Mouse (Mus musculus): Measurements from ENCODE around the gene Snx15. TPM values are rescaled to one million over a fixed set of nuclear protein-coding genes. Genes with fewer than 3 reads are reported as not detected.
"Not testable (repeated sequence)": the region's sequence is repeated elsewhere in the genome, so short reads cannot be mapped to it uniquely, and the experiment has no call there.

The Snx15 gene
- polyA plus RNA-seq (2012; rRNA removed) = 63.5 and 65.2 TPM in 2 replicates

- peak; percentile 95 to 97 for DNase-seq (ENCODE audit: extremely low spot score in 1 of 2, low spot score in 1 of 2)
Observed at GRCm38 (mm10) chr19:6127760-6128341, at the start of gene Snx15. Gene Snx15 (minus strand): TSS chr19:6128304.

GRCm38 (mm10) chr19:6174771-6175170 lies 46.7 kb upstream of the Snx15 start:
- DNase-seq (ENCODE audit: extremely low spot score in 1 of 2, low spot score in 1 of 2) = no peak

- DNase-seq (ENCODE audit: extremely low spot score in 1 of 2, low spot score in 1 of 2) = no peak
Observed at GRCm38 (mm10) chr19:6171215-6171614, 43.1 kb upstream of the Snx15 start.

GRCm38 (mm10) chr19:6166750-6167149 lies 38.6 kb upstream of the Snx15 start:
- DNase-seq (ENCODE audit: extremely low spot score in 1 of 2, low spot score in 1 of 2) = no peak

GRCm38 (mm10) chr19:6163872-6164547 lies 35.9 kb upstream of the Snx15 start:
- no peak for DNase-seq (ENCODE audit: extremely low spot score in 1 of 2, low spot score in 1 of 2)

GRCm38 (mm10) chr19:6157220-6157619 lies 29.1 kb upstream of the Snx15 start:
- no peak for DNase-seq (ENCODE audit: extremely low spot score in 1 of 2, low spot score in 1 of 2)

GRCm38 (mm10) chr19:6156372-6156771 lies 28.3 kb upstream of the Snx15 start:
- no peak for DNase-seq (ENCODE audit: extremely low spot score in 1 of 2, low spot score in 1 of 2)

- DNase-seq (ENCODE audit: extremely low spot score in 1 of 2, low spot score in 1 of 2) = no peak
Observed at GRCm38 (mm10) chr19:6155174-6155573, 27.1 kb upstream of the Snx15 start.

GRCm38 (mm10) chr19:6144842-6145241 lies 16.7 kb upstream of the Snx15 start:
- no peak for DNase-seq (ENCODE audit: extremely low spot score in 1 of 2, low spot score in 1 of 2)

GRCm38 (mm10) chr19:6141394-6141749 lies 13.3 kb upstream of the Snx15 start, which contains the start of gene Arl2:
Gene Arl2 (minus strand): TSS chr19:6141548.
- DNase-seq (ENCODE audit: extremely low spot score in 1 of 2, low spot score in 1 of 2) = peak; percentile 74 to 90

GRCm38 (mm10) chr19:6140678-6141393 lies 12.7 kb upstream of the Snx15 start, which contains the start of gene Batf2:
Gene Batf2 (plus strand): TSS chr19:6140983.
- DNase-seq (ENCODE audit: extremely low spot score in 1 of 2, low spot score in 1 of 2) = peak; percentile 77 to 93

- DNase-seq (ENCODE audit: extremely low spot score in 1 of 2, low spot score in 1 of 2) = no peak
Observed at GRCm38 (mm10) chr19:6140374-6140677, 12.2 kb upstream of the Snx15 start.

- no peak for DNase-seq (ENCODE audit: extremely low spot score in 1 of 2, low spot score in 1 of 2)
Observed at GRCm38 (mm10) chr19:6139701-6140100, 11.6 kb upstream of the Snx15 start.

GRCm38 (mm10) chr19:6136397-6136796 lies 8.3 kb upstream of the Snx15 start:
- DNase-seq (ENCODE audit: extremely low spot score in 1 of 2, low spot score in 1 of 2) = no peak

GRCm38 (mm10) chr19:6133197-6133596 lies 5.1 kb upstream of the Snx15 start:
- not testable (repeated sequence) for DNase-seq (ENCODE audit: extremely low spot score in 1 of 2, low spot score in 1 of 2)

- DNase-seq (ENCODE audit: extremely low spot score in 1 of 2, low spot score in 1 of 2) = no peak
Observed at GRCm38 (mm10) chr19:6132171-6132827, 4.2 kb upstream of the Snx15 start.

GRCm38 (mm10) chr19:6130414-6131128 lies 2.5 kb upstream of the Snx15 start:
- DNase-seq (ENCODE audit: extremely low spot score in 1 of 2, low spot score in 1 of 2) = not testable (repeated sequence)

GRCm38 (mm10) chr19:6126789-6127580 lies 1.1 kb downstream of the Snx15 start:
- no peak for DNase-seq (ENCODE audit: extremely low spot score in 1 of 2, low spot score in 1 of 2)

GRCm38 (mm10) chr19:6126289-6126688 lies 1.8 kb downstream of the Snx15 start:
- DNase-seq (ENCODE audit: extremely low spot score in 1 of 2, low spot score in 1 of 2) = peak in 1 of 2 experiments; percentile 71

GRCm38 (mm10) chr19:6124898-6125297 lies 3.2 kb downstream of the Snx15 start:
- DNase-seq (ENCODE audit: extremely low spot score in 1 of 2, low spot score in 1 of 2) = no peak

Measured in frontal cortex, adult 2 months (tissue).